Mouse (Mus musculus) monocyte, adult 2 months (primary cell): ENCODE results near the gene Pcbd2.

ENCODE experiments used
- DNase-seq, 2 experiments: peaks; one replicate each; pipeline ENCODE4 v3.0.0; 2022; ENCODE audit warnings: low spot score in 2 of 2, low read depth in 1 of 2

Pcbd2 gene

DNA sequence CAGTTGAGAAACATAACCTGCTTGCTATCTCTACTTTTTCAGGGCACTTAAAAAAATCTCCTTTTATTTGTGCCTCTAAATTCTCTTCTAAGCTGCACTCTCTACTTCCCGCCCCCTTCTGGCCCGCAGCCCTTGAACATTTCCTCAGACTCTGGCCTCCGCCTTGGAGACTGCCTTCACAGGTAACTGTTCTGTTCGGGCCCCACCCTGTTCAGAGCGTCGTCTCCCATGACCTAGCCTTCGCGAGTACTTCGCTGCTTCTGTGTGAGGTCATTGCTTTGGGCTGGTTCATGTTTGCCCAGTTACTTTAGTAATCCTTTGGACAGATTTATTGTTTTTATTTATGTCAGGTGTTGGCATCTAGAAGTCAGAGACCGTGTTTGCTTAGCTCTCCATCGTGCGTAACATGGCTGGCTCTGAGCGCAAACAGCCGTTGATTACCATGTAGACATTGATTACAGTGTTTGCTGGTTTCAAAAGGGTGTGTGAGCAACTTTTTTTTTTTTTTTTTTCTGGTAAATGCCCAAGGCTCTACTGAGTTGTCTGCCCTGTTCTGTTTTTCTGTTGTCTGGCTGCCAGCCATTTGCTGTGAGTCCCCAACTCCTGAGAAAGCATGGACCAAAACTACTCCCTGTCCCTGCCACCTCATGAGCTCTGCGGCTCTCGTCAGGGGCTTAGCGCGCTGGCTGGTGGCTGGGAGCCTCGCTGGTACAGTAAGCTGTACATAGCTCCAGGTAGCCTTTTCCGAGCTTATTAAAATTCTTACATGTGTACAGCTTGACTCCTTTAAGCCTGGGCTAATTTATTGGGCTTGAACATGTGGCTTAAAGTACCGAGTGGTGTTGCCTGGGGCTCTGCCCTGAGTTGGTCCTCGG, 6.7 kb downstream of the Pcbd2 start:
- no peak for DNase-seq

DNA sequence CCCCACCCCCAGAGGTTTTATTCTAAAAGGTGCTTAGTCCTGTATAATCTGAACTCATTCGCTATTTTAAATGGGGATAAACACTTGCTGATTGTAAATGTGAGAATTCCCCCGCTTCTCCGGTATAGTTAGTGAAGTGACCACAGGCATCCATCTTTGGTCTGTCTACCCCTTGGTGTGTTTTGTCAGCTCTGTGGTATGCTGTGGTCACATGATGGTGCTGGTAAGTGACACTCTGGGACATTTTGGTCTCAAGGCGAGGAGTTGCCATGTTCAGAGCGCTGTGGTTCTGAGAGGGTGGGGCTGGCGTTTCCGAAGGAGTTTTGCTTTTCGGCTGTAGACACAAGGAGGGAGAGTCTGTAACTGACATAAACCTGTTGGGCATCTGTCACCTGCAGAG, 10.7 kb downstream of the Pcbd2 start:
- no peak for DNase-seq

DNA sequence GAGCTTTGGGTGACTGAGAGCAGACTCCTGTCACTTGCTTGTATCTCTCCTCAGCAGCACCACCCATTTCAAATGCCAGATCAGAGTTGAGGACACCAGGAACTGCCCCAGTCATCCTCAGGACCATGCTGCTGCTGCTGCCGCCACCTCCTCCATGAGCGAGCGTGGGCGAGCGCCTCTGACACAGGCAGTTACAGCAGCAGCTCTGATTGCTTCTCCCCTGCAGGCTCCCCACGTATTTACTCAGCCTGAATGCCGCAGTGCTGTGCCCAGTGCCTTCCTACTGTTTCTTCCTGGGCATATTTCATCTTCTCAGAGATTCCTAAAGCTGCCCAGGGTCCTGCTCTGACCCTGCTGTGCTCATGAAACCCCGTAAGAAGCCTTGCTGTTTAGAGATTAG, 15.1 kb downstream of the Pcbd2 start:
- DNase-seq: no peak

DNA sequence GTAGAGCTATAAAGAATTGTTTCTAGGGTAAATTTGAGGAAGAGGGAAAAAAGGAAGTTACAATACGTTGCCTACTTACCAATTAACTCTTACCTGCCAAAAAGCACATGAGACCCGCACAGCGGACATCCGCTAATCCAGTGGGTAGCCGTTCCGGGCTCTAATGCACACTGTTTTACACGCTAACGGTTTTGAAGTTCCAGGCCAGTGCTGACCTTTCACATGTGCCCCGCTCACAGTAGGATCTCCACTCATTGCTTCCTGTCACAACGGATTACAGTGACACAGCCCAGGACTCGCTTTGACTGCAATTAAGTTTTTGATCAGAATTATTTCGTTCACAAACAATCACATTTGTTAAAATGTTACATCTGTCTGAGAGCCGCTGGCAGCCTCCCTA, 27.2 kb downstream of the Pcbd2 start:
- no peak for DNase-seq

DNA sequence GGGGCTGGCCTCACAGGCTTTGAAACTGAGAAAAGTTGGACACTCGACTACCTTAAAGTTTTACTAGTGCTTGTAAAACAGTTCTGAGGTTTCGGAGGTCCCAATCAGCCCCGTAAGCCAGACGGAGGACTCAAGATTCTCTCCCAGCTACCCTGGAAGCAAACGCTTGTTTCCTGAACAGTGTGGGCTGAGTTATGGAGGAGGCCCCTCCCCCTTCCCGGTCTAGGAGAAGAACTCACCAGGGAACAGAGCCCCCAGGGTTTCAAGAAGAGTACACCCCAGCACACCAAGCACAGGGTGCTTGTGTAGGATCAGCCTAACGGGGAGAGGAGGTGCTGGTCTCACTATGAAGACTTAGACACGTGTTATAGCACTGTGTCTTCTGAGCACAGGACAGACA, 29.6 kb downstream of the Pcbd2 start:
- no peak for DNase-seq

DNA sequence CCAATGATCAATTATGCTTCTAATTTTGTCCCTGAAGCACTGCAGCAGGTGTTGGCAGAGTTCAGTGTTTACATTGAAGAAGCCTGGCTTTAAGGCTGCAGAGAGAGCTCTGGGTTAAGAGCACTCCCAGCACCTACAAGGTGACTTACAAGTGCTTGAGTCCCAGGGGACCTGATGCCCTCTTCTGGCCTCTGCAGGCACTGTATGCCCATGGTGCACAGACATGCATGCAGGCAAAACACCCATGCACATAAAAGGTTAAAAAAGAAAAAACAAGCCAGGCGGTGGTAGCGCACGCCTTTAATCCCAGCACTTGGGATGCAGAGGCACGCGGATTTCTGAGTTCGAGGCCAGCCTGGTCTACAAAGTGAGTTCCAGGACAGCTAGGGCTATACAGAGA, 30.5 kb downstream of the Pcbd2 start:
- no peak for DNase-seq

DNA sequence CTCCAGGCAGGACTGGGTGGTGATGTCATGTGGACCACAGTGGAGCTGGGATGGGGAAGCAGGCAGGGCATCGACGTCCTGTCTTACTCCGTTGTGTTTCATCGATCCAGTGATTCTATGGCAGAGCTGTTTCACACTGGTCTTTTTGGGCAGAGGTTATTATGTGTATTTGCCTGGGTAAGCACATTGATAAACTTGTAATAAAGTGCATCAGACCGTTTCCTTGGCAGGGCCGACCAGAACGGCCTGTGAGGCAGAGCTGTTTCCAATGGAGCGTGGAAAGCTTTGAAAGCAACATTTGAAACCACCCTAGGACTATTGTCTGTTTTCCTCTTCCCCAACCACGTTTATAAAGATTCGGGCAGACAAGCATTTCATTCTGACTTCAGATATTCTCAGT, 33.4 kb downstream of the Pcbd2 start:
- no peak for DNase-seq

DNA sequence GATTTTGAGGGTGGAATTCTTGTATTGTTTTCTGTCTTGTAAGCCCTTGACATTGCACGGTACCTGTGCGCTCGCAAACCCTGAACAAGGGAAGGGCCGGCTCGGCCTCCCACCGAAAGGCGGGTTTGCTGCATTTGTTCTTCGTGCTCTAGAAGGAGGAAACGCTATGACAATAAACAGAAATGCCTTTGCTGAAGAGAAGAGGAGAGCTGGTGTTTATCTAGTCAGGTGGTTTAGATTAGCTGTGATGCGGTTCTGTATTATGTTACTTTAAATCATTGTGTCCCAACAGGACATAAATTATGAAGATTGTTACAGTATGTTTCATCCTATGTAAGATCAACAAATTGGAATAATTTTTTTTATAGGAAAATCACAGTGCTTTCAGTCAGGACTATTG, 34.3 kb downstream of the Pcbd2 start:
- no peak for DNase-seq

DNA sequence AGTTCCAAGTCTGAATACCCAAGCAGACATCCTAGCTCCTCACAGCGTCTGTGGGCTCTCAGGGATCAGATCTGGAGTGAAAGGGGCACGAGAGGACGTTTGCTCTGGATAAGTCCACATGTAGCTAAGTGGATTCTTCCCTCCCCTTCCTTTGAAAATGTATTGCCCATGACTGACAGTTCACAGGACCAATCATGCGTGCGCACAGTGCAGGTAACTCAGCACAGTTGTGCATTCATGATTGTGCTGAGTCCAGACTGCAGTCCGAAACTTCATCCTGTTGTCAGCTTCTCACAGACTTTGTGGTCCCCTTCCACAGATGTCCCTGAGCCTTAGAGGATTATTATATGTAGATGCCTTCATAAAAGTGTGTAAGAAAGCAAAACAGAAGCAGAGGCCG, 47.2 kb downstream of the Pcbd2 start:
- no peak for DNase-seq

DNA sequence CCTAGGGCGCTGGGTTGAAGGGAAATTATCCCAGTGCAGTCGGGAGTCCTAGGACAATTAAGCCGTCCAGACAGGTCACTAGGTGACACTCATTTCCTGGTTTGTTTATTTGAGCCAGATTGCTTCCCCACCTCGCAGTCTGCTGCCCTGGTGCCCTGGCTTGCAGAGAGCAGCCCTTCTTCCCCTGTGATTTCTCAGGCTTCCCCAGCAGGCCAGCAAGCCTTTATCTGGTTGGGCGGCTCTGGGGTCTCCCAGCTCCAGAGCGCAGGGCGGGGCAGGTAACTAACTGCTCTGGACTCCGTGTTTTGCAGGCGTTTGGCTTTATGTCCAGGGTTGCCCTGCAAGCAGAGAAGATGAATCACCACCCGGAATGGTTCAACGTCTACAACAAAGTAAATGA, 47.9 kb downstream of the Pcbd2 start:
- no peak for DNase-seq

DNA sequence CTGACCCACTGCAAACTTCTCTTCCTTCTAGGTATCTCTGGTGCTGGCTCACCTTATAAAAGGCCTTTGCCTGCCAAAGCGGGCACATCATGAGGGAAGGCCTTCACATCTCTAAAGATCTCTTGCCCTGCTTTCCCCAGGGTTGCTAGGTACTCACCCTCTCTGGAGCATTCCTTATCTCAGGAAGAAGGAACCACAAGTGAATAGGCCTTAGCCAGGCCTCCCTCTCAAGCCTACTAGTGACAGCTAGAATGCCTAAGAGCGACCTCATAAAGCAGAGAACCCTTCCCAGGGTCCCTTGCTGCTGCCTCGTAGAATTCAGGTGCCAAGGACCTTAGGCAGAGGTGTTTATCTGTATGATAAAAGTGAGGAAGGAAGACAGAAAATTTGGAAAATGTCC, 57.1 kb downstream of the Pcbd2 start, which contains the start of gene Catsper3:
TSS of gene Catsper3 (plus strand) at position 301 of the 400 bp plus-strand sequence.
- no peak for DNase-seq

DNA sequence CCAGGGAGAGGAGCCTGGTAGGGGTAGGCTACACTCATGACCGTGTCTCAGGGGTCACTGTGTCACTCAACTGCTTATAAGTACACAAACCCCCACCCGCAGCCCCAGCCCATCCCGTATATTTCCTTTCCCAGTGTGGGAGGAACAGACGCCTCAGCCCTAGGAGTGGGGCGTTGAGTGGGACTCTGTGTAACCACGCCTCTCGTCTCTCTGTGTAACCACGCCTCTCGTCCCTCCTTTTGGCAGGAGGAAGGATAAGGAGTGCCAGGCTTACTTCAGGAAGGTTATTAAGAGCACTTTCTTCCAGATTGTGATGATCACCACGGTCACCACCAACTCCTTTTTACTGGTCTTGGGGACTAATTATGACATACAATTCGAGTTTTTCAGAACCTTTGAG, 59.0 kb downstream of the Pcbd2 start:
- DNase-seq: no peak

DNA sequence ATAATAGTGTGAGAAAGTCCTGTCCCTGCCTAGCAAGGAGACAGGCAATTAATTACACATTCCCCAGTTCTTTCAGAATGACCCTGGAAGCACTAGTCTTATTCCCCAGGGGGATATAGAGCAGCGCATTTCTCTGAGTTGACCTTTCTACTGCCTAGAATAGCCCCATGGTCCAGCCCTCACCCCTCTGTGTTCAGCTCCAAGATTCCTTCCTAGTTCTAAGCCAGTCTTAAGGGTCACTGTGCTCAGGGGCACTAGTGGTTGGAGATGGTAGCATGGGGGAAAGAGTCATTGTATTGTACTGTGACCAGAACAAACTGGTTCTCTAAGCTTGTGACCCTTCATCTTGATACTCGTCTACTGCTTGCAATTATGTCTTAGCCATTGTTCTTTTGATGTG, 74.1 kb downstream of the Pcbd2 start:
- no peak for DNase-seq

DNA sequence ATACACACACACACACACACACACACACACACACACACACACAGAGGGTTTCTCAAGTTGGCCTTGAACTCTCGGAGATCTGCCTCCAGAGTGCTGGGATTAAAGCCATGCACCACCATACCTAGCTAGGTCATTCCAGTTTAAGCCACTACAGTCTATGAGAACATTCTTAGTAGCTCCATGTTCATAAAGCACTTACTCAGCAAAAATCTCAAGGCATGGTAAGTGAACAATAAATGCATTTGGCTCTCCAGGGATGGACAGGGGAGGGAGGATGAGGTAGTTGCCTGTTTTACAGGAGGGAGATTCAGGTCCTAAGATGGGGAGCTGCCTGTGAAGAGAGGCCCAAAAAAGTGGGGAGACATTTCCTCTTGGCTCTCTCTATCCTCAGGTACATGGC, 76.8 kb downstream of the Pcbd2 start:
- no peak for DNase-seq

DNA sequence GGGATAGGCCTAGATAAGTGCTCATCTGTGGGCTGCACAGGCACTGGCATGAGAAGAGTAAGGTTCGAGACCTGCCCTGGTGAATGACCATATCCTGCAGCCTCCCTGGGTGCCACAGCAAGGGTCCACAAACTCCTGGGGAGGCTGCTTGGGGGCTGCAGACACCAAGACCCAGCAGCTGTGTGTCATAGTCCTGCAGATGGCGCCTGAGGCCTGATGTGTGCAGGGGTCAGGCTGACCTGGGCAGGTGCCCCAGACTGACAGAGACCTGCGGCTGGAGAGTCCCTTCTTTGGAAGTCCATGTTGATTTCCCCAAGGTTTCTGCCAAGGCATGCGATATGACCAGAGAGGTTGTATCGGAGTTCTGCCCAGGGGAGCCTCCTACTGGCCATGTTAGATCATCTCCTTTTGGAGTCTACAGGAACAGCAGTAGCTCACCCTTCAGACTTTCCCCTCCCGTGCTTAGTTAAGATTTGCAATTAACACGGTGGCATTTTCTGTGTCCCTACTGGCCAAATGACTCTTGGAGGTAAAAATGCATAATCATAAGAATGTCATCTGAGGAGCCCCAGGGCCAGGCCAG, 82.0 kb downstream of the Pcbd2 start:
- DNase-seq: no peak

DNA sequence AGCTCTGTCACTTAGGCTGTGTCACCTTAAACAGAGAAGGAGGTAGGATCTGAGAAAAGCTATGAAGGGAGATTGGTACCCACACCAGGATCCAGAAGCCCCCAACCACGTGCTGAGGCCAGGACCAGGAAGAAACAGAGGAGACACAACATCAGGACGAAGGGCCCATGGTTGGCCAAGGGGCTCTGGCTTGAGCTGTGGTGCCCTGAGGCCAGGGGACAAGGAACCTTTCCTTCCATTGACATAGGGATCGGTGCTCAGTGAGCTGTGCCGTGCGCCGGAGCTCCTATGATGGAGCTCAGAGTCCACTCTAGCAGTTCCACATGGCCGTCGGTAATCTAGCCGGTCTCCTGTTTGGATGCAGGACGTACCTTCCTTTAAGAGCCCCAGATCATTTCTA, 82.5 kb downstream of the Pcbd2 start:
- no peak for DNase-seq

DNA sequence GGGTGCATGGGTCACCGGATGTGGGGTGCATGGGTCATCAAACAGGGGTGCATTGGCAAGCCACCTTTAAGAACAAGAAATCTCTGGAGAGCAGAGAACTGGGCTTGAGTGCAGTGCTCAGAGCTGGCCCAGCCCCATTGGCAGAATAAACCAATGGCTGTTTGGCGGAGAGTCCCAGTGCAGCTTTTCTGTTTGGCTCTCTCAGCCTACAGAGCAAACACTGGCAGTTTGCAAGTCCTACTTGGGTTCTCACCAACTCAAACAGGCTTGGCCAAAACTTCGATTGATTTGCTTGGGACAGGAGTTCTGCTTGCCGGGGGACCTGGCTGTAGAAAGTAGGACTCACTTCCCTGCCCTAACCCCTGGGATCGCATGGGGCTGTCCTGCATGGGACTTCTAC, 83.8 kb downstream of the Pcbd2 start:
- DNase-seq: no peak

DNA sequence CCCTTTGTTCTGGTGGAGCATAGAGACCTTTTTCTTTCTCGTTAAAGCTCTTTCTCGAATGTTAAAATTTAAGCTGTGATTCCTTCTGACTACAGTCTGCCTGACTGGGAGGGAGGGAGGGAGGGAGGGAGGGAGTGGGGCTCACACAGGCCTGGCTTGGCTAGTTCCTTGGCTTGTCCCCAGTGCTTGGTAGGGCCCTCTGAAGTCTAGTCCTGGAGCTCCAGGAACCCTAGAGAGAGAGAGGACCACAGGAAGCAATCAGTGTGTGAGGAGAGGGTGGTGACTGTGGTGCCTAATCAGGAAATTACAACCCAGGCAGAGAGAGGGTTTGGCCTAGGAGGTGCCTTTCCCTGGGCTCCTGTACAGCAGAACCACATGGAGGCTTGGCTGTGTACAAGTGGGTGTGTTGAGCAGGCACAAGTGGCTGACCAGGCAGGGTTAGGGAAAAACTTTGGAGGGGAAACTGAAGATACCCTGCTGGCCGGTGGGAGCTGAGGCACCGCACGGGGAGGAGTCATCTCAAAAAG, 86.4 kb downstream of the Pcbd2 start:
- no peak for DNase-seq

DNA sequence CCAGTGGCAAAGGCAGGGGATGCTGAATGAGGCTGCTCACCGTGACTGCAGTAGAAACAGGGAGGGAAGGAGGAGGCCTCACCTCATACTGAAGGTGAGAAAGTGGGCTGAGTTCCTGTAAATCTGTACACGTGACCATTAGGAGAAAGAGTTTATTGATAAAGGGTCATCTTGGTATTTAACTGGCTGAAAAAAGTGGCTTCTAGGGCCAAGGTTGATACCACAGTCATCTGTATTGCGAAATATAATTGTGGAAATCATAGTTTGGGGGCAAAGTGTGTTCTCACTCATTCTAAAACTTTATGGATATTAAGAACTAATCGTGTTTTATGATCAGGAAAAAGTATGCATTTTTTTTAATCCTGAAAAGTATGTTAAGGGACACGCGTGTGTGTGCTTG, 87.7 kb downstream of the Pcbd2 start:
- DNase-seq: no peak

DNA sequence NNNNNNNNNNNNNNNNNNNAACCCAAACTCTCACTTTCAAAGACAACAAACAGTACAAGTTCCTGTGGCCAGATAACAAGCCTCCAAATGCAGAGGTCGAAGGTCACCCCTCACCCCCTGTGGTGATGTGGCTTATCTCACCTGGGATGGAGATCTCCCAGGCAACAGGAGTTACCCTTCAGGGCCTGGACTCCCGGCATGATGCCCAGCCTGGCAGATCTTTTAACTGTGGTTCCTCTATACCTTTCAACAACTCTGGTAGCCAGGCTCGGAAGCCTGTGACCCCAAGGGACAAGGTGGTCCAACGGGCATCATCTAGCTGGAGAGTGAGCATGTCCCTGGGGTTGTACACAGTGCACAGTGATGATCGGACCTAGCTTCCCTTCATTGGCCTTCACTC, 95.3 kb downstream of the Pcbd2 start:
- DNase-seq: no peak

DNA sequence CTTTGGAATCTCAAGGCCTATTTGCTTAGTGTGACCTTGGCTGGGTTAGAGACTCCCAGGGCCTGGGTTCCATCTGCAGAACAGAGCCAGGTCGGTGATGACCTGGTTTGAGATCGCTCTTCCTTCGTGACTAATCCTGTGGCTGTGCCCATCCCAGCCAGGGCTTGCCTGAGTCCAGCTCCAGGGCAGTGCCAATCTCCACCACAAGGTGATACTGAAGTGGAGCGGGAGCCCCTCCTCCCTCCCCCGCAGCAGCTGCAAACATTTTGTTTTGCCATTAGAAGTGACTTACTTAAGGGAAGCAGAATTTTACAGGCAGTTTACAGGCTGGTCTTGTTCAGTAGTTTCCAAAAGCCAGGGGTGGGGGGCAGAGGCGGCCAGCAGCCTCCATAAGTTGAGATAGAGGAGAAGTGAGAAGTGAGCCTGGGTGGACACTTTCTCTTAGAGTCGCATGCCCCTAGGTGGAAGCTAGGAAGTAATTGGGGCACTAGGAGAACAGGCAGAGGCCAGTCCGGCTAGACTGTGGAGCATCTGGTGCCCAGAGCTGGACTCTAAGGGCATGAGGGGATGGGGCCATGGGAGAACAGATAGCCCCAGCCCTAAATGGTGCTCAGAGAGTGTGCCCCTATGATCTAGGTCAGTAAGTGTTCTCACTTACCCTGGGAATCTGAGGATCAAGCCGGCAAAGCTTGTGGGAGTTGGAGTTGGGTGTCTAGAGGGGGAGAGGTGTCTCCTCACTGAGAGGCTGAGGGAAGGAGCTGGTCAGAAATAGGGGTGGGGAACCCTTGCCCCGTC, 97.2 kb downstream of the Pcbd2 start:
- no peak for DNase-seq

DNA sequence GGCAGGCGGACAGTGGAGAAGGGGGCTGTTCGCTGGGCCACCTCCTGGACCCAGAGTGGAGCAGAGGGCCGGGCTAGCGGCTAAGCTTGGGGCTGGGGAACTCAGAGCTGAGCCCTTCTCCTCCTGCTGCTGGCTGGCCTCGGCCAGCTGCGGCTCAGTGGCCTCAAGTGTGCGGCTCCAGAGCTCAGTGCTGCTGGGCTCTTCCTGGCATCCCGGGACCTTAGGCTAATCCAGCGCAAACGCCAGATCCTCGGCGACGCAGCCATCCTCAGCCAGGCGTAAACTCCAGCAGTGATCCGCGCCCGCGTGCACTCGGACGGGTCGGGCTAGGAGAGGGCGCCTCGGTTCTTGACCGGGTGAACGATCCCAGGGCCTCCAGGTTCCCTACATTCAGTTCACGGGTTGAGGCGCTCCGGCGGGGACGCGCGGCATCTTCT, 98.1 kb downstream of the Pcbd2 start:
- no peak for DNase-seq
